Mouse (Mus musculus) limb, embryonic 13.5 days (tissue): ENCODE results near the gene Atxn1. TPM values are rescaled to one million over a fixed set of nuclear protein-coding genes. Genes with fewer than 3 reads are reported as not detected.

ENCODE experiments used
- ATAC-seq: fragments of 200-750 bp; cut with Nextera tagmentation; 2 replicates; pipeline ENCODE4 v1.8.0; 2017; ENCODE audit warnings: low read depth, moderate number of reproducible peaks, moderate TSS enrichment; ENCODE audit not compliant: low FRiP score
- H3K27ac ChIP-seq: fragments of 300-500 bp; sonication (generic); 2 replicates; pipeline ENCODE4 v1.5.1; 2015; ENCODE audit warnings: inconsistent platforms, mild to moderate bottlenecking, moderate library complexity
- H3K27me3 ChIP-seq: fragments of 300-500 bp; sonication (generic); 2 replicates; pipeline ENCODE4 v1.6.1; 2015; ENCODE audit warnings: mild to moderate bottlenecking, inconsistent platforms
- H3K36me3 ChIP-seq: fragments of 300-500 bp; sonication (generic); 2 replicates; pipeline ENCODE4 v1.6.1; 2015; ENCODE audit warnings: inconsistent platforms, mild to moderate bottlenecking, moderate library complexity
- H3K4me1 ChIP-seq: fragments of 300-500 bp; sonication (generic); 2 replicates; pipeline ENCODE4 v1.6.1; 2015; ENCODE audit warnings: inconsistent platforms
- H3K4me2 ChIP-seq: fragments of 300-500 bp; sonication (generic); replicated peaks from 2 replicates; pipeline ENCODE4 v1.6.1; 2015; ENCODE audit warnings: inconsistent platforms, mild to moderate bottlenecking, moderate library complexity
- H3K4me3 ChIP-seq: fragments of 300-500 bp; sonication (generic); 2 replicates; pipeline ENCODE4 v1.5.1; 2015; ENCODE audit warnings: moderate library complexity, mild to moderate bottlenecking, inconsistent platforms
- H3K9ac ChIP-seq: fragments of 300-500 bp; sonication (generic); 2 replicates; pipeline ENCODE4 v1.6.1; 2015; ENCODE audit warnings: mild to moderate bottlenecking, inconsistent platforms
- H3K9me3 ChIP-seq: fragments of 300-500 bp; sonication (generic); 2 replicates; pipeline ENCODE4 v1.6.1; 2016; ENCODE audit warnings: inconsistent platforms
- WGBS: fragments of 180-500 bp; shearing (Covaris S2); methylation state at CpG from one replicate; pipeline ENCODE4 v1.1.7; 2015; 5-methylcytosine and 5-hydroxymethylcytosine counted together
- polyA plus RNA-seq: library from polyadenylated mRNA; unstranded; fragments of >200 nt; fragmentation: Nextera tagmentation; extraction: Ambion mirVana; gene quantifications from 2 replicates; pipeline ENCODE4 v1.2.1, GENCODE M21; 2015

Atxn1 gene
- polyA plus RNA-seq, 1 experiment from 2014 or later, result 6.0 TPM

DNA sequence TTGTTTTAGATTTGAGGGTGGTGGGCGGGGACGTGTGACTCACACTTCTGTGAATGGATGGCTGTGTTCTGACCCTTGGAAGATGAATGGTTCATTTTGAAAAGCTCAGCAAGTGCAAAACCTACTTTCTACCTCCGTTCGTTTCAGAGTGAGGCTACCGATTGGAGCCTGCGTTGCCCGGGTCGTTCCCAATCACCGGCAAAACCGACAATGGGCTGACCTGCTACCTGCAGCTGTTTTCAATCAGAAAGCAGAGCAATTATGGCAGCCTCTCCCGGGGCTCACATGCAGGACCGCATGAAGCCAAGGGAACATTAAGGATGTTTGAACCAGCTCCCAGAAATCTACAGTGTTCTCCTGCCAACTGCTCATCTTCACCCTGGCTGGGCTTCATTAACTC is 382.5 kb downstream of the Atxn1 start:
- WGBS, result 23% methylated on average over 12 of the region's 12 CpGs
- Histone ChIP-seq H3K4me2 (peak overlapping the region; percentile 49), H3K4me3 (no peak overlapping the region; the same call in 1 of the 2 replicates), H3K27ac (peak overlapping the region; percentile 48; the same call in 1 of the 2 replicates), H3K9me3 (no peaks in the 10 kb centered on the region), H3K27me3 (no peaks in the 10 kb centered on the region), H3K9ac (no peak overlapping the region), H3K4me1 (peaks cover 15% of the 10 kb centered on the region), H3K36me3 (no peaks in the 10 kb centered on the region)
- peak; percentile 44; the same call in 1 of the 2 replicates for ATAC-seq

DNA sequence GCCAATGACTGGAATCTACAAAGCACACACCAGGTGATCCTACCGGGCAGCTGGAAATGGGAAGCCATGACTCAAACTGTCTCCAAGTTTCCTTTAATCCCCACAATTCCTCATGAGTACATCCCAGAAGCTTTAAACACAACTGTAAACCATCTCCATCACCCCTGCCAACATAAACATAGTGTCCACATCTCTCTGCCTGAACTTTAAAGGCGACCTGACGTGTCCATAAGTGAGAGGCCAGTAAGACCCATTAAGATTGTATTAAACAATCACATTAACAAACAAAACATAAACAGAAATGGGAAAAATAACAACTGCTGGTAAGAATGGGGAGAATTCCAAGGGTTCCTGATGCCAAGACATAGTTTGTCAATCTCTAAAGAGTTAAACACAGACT is 385.1 kb downstream of the Atxn1 start:
- no peak overlapping the region for H3K9ac ChIP-seq
- no peak for ATAC-seq
- WGBS, result 85% methylated on average over 3 of the region's 3 CpGs
- H3K4me2 ChIP-seq, result no peak overlapping the region
- H3K4me3 ChIP-seq, result no peak overlapping the region
- H3K27ac ChIP-seq, result no peak overlapping the region
- no peaks in the 10 kb centered on the region for H3K36me3 ChIP-seq
- H3K9me3 ChIP-seq, result no peaks in the 10 kb centered on the region
- H3K4me1 ChIP-seq, result peaks cover 26% of the 10 kb centered on the region
- H3K27me3 ChIP-seq, result no peaks in the 10 kb centered on the region

- no peaks in the 10 kb centered on the region for H3K9me3 ChIP-seq
- H3K4me1 ChIP-seq, result peaks cover 22% of the 10 kb centered on the region
- H3K9ac ChIP-seq, result no peak overlapping the region
- H3K4me2 ChIP-seq, result no peak overlapping the region
- WGBS, result 45% methylated on average over 2 of the region's 2 CpGs
- H3K27me3 ChIP-seq, result no peaks in the 10 kb centered on the region
- no peaks in the 10 kb centered on the region for H3K36me3 ChIP-seq
- H3K4me3 ChIP-seq, result no peak overlapping the region
- no peak overlapping the region for H3K27ac ChIP-seq
- ATAC-seq, result no peak
Measured at GRCm38 (mm10) chr13:45577784-45578183, 387.0 kb downstream of the Atxn1 start.

DNA sequence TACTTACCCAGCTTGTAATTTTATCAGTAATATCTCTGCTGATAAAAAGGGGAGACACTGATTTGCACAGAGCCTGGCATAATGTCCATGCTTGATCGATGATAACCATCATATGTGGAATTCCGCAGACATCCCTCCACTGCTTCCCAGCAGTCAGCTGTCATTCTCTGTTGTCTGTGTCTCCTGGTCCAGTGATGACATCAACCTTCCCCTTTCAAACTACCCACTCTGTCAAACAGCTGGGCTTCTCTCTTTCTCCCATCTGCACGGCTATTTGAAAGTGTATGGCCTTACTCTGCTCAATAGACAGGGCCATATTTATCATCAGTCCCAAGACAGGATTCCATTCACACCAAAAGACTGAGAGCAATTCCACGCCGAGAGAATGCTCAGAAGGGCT is 387.4 kb downstream of the Atxn1 start:
- no peak overlapping the region for H3K27ac ChIP-seq

GRCm38 (mm10) chr13:45576185-45576584 is 388.6 kb downstream of the Atxn1 start:
- no peaks in the 10 kb centered on the region for H3K9me3 ChIP-seq
- peaks cover 19% of the 10 kb centered on the region for H3K4me1 ChIP-seq
- H3K4me2 ChIP-seq, result no peak overlapping the region
- WGBS, result 54% methylated on average over 4 of the region's 4 CpGs
- no peak for ATAC-seq
- no peak overlapping the region for H3K9ac ChIP-seq
- no peaks in the 10 kb centered on the region for H3K36me3 ChIP-seq
- H3K27me3 ChIP-seq, result no peaks in the 10 kb centered on the region
- H3K27ac ChIP-seq, result peak overlapping the region; percentile 1; the same call in 1 of the 2 replicates
- no peak overlapping the region for H3K4me3 ChIP-seq

More for the DNA sequence above, 387.4 kb downstream of the Atxn1 start:
- no peak overlapping the region for H3K4me2 ChIP-seq
- no peak overlapping the region for H3K9ac ChIP-seq
- peaks cover 18% of the 10 kb centered on the region for H3K4me1 ChIP-seq
- H3K36me3 ChIP-seq, result no peaks in the 10 kb centered on the region
- no peaks in the 10 kb centered on the region for H3K27me3 ChIP-seq
- ATAC-seq, result no peak
- 65% methylated on average over 5 of the region's 5 CpGs for WGBS
- no peaks in the 10 kb centered on the region for H3K9me3 ChIP-seq
- H3K4me3 ChIP-seq, result no peak overlapping the region

DNA sequence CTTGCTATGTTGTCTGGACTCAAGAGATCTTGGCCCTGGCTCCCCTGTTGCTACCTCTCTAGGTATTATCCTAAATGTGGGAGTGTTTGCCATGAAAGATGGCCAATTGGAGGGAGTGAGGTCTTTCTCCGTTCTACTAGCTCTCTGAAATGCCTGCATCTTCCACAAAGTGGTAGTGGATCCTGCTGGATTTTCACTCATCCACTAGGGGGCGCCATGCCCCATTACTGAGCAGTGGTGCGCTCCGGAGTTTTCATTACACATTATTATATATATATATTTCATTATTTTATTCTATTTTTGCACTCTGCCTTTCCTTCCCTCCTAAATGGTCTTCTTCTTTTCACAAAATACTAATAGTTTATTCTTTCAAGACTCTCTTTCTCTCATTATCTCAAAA is 392.0 kb downstream of the Atxn1 start:
- Histone ChIP-seq H3K4me1 (peaks cover 24% of the 10 kb centered on the region), H3K9me3 (no peaks in the 10 kb centered on the region), H3K27me3 (no peaks in the 10 kb centered on the region), H3K9ac (no peak overlapping the region), H3K27ac (no peak overlapping the region), H3K36me3 (peaks cover 3% of the 10 kb centered on the region; the same call in 1 of the 2 replicates), H3K4me2 (no peak overlapping the region), H3K4me3 (no peak overlapping the region)
- 30% methylated on average over 4 of the region's 4 CpGs for WGBS
- no peak for ATAC-seq

DNA sequence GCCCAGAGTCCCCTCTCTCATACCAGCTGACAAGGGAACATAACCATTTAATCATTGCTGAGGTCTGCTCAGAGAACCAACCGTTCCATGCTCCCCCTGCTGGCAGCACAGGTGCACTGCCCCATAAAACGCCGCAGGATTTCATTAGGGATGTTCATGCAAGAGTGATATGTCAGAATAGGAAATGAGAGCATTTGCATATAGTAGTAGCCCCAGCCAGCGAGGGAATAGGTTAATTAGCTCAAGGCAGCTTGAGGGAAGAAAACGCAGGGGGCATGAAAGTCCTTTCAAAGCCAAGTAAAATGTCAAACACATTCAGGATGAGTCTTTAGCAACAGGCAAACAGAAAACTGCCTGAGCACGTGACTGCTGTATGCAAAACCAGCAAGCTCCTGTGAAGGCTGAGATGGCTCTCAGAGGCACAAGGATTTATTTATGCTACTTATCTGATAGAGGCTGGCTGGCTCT is 393.0 kb downstream of the Atxn1 start:
- 6% methylated on average over 6 of the region's 6 CpGs for WGBS
- Histone ChIP-seq H3K27ac (no peak overlapping the region), H3K4me1 (peaks cover 18% of the 10 kb centered on the region), H3K36me3 (peaks cover 12% of the 10 kb centered on the region), H3K9me3 (no peaks in the 10 kb centered on the region), H3K4me2 (no peak overlapping the region), H3K4me3 (no peak overlapping the region), H3K27me3 (no peaks in the 10 kb centered on the region), H3K9ac (no peak overlapping the region)
- no peak for ATAC-seq

DNA sequence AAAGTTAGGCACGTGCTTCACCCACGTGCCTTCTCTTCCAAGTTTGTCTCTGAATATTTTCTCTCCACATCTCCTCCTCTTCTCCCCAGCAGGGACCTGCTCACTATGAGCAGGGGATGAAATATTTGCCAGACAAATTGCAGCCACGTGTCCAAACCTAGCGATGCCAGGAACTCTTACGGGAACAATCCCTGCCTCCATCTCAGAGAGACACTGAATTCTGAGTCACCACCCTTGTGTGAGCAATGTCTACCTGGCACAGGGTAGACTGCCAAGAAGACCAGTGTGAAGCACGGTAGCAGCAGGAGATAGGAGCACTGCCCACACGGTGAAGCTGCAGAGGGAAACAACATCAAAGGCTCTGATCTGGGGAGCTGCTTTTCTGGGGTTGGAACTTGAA is 394.9 kb downstream of the Atxn1 start:
- Histone ChIP-seq H3K27ac (no peak overlapping the region), H3K27me3 (no peaks in the 10 kb centered on the region), H3K4me3 (no peak overlapping the region), H3K4me1 (peaks cover 9% of the 10 kb centered on the region), H3K4me2 (no peak overlapping the region), H3K9ac (no peak overlapping the region), H3K9me3 (no peaks in the 10 kb centered on the region), H3K36me3 (peaks cover 18% of the 10 kb centered on the region)
- ATAC-seq, result no peak
- WGBS, result 63% methylated on average over 7 of the region's 7 CpGs

DNA sequence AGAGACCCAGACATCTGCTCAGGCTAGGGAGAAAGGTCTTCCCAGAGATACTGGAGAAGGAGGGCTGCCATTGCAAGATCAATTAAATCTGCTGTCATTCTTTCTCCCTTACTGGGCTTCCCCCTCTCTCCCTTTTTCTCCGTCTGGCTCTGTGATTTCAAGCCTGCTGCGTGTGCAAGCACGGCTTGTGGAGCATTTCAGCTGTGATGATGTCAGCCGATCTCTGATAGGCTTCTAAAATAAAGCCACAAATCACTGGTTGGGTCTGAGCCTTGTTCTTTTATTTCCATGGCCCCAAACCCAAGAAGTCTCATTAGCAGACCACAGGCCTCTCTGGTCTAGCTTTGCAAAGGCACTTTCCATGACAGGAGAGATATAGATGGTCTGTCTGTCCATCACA is 399.9 kb downstream of the Atxn1 start:
- H3K9ac ChIP-seq, result no peak overlapping the region
- peaks cover 3% of the 10 kb centered on the region; the same call in 1 of the 2 replicates for H3K4me1 ChIP-seq
- peaks cover 18% of the 10 kb centered on the region for H3K36me3 ChIP-seq
- no peaks in the 10 kb centered on the region for H3K27me3 ChIP-seq
- no peak overlapping the region for H3K4me3 ChIP-seq
- H3K27ac ChIP-seq, result no peak overlapping the region
- no peaks in the 10 kb centered on the region for H3K9me3 ChIP-seq
- 48% methylated on average over 4 of the region's 4 CpGs for WGBS
- H3K4me2 ChIP-seq, result no peak overlapping the region
- ATAC-seq, result no peak

DNA sequence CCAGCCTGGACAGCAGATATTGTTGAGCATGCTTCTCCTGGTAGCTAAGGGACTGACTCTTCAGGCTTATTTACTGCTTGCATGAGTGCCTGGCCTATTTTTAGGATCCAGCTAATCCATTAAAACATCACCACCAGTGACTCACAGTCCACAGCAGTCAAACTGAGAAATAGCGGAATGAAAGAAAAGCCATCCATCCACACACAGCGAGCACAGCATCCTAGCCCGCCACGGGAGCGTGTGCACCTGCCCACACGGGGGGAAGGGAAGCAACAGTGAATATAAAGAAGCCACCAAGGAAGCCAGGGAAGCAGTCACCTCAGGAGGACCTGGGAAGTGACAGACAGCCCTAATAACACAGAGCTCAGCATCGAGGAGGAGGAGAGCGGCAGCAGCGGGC is 402.8 kb downstream of the Atxn1 start:
- 90% methylated on average over 9 of the region's 9 CpGs for WGBS
- no peak for ATAC-seq
- peaks cover 7% of the 10 kb centered on the region for H3K36me3 ChIP-seq
- H3K9ac ChIP-seq, result no peak overlapping the region
- no peak overlapping the region for H3K4me3 ChIP-seq
- H3K4me2 ChIP-seq, result no peak overlapping the region
- no peaks in the 10 kb centered on the region for H3K9me3 ChIP-seq
- H3K4me1 ChIP-seq, result no peaks in the 10 kb centered on the region
- no peak overlapping the region for H3K27ac ChIP-seq
- no peaks in the 10 kb centered on the region for H3K27me3 ChIP-seq

GRCm38 (mm10) chr13:45560543-45560942 is 404.3 kb downstream of the Atxn1 start:
- Histone ChIP-seq H3K9me3 (no peaks in the 10 kb centered on the region), H3K4me2 (no peak overlapping the region), H3K4me1 (no peaks in the 10 kb centered on the region), H3K36me3 (no peaks in the 10 kb centered on the region), H3K27ac (no peak overlapping the region), H3K27me3 (no peaks in the 10 kb centered on the region), H3K4me3 (no peak overlapping the region), H3K9ac (no peak overlapping the region)
- no peak for ATAC-seq
- WGBS, result 75% methylated on average over 7 of the region's 7 CpGs

DNA sequence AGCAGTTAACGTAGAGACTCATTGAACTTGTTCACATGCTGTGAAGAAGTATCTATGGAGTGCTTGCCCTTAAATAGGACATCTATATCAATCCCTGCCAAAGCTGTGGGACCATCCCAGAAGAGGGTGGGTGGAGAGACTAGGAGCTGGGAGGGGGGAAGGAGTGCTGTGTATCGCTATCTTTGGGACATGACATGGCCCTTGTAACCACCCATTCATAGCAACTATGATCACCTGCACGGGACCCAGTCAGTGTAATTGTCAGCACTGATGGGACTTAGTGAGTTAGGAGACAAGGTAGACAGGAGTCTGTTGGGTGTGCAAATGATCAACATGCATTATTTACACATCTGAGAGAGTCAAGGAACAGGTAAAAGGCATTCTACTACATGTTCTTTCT is 405.6 kb downstream of the Atxn1 start:
- Histone ChIP-seq H3K9me3 (no peaks in the 10 kb centered on the region), H3K36me3 (no peaks in the 10 kb centered on the region), H3K27ac (no peak overlapping the region), H3K9ac (no peak overlapping the region), H3K4me2 (no peak overlapping the region), H3K4me3 (no peak overlapping the region), H3K4me1 (no peaks in the 10 kb centered on the region), H3K27me3 (no peaks in the 10 kb centered on the region)
- WGBS, result 88% methylated on average over 3 of the region's 3 CpGs
- no peak for ATAC-seq

- Histone ChIP-seq H3K4me1 (peaks cover 5% of the 10 kb centered on the region), H3K27me3 (no peaks in the 10 kb centered on the region), H3K27ac (no peak overlapping the region), H3K9ac (no peak overlapping the region), H3K9me3 (no peaks in the 10 kb centered on the region), H3K36me3 (no peaks in the 10 kb centered on the region), H3K4me2 (no peak overlapping the region), H3K4me3 (no peak overlapping the region)
- 59% methylated on average over 4 of the region's 4 CpGs for WGBS
- no peak for ATAC-seq
Measured at GRCm38 (mm10) chr13:45558367-45558766, 406.4 kb downstream of the Atxn1 start.
